Mouse (Mus musculus): ENCODE results near the gene Zmiz1. TPM values are rescaled to one million over a fixed set of nuclear protein-coding genes. Genes with fewer than 3 reads are reported as not detected.

Gene Zmiz1
- total RNA-seq, 2 experiments from 2014 or later = 89.1 to 116 TPM

GRCm38 (mm10) chr14:25489336-25490078 is 30.5 kb downstream of the Zmiz1 start:
- DNase-seq (ENCODE audit: low spot score in 2 of 2) = no peak

- DNase-seq (ENCODE audit: low spot score in 2 of 2) = no peak
Measured at GRCm38 (mm10) chr14:25491961-25492360, 33.0 kb downstream of the Zmiz1 start.

- no peak for DNase-seq (ENCODE audit: low spot score in 2 of 2)
Measured at GRCm38 (mm10) chr14:25492567-25493279, 33.7 kb downstream of the Zmiz1 start.

GRCm38 (mm10) chr14:25493301-25494241 is 34.6 kb downstream of the Zmiz1 start:
- no peak for DNase-seq (ENCODE audit: low spot score in 2 of 2)

- no peak for DNase-seq (ENCODE audit: low spot score in 2 of 2)
Measured at GRCm38 (mm10) chr14:25494778-25495177, 35.8 kb downstream of the Zmiz1 start.

GRCm38 (mm10) chr14:25496116-25496515 is 37.1 kb downstream of the Zmiz1 start:
- no peak for DNase-seq (ENCODE audit: low spot score in 2 of 2)

- no peak for DNase-seq (ENCODE audit: low spot score in 2 of 2)
Measured at GRCm38 (mm10) chr14:25496989-25497388, 38.0 kb downstream of the Zmiz1 start.

GRCm38 (mm10) chr14:25497596-25497995 is 38.6 kb downstream of the Zmiz1 start:
- no peak for DNase-seq (ENCODE audit: low spot score in 2 of 2)

GRCm38 (mm10) chr14:25498367-25498766 is 39.4 kb downstream of the Zmiz1 start:
- DNase-seq (ENCODE audit: low spot score in 2 of 2) = no peak

GRCm38 (mm10) chr14:25499526-25499925 is 40.5 kb downstream of the Zmiz1 start:
- no peak for DNase-seq (ENCODE audit: low spot score in 2 of 2)

GRCm38 (mm10) chr14:25500511-25501120 is 41.6 kb downstream of the Zmiz1 start:
- DNase-seq (ENCODE audit: low spot score in 2 of 2) = no peak

- DNase-seq (ENCODE audit: low spot score in 2 of 2) = no peak
Measured at GRCm38 (mm10) chr14:25501481-25501880, 42.5 kb downstream of the Zmiz1 start.

GRCm38 (mm10) chr14:25502355-25502754 is 43.4 kb downstream of the Zmiz1 start:
- no peak for DNase-seq (ENCODE audit: low spot score in 2 of 2)

- DNase-seq (ENCODE audit: low spot score in 2 of 2) = no peak
Measured at GRCm38 (mm10) chr14:25504241-25504640, 45.3 kb downstream of the Zmiz1 start.

GRCm38 (mm10) chr14:25505201-25505671 is 46.3 kb downstream of the Zmiz1 start:
- DNase-seq (ENCODE audit: low spot score in 2 of 2) = peak; percentile 55 to 68

GRCm38 (mm10) chr14:25508111-25508756 is 49.2 kb downstream of the Zmiz1 start:
- peak in 1 of 2 experiments; percentile 59 for DNase-seq (ENCODE audit: low spot score in 2 of 2)

- DNase-seq (ENCODE audit: low spot score in 2 of 2) = no peak
Measured at GRCm38 (mm10) chr14:25508757-25509139, 49.8 kb downstream of the Zmiz1 start.

GRCm38 (mm10) chr14:25509450-25510129 is 50.6 kb downstream of the Zmiz1 start:
- DNase-seq (ENCODE audit: low spot score in 2 of 2) = no peak

GRCm38 (mm10) chr14:25510362-25510761 is 51.4 kb downstream of the Zmiz1 start:
- DNase-seq (ENCODE audit: low spot score in 2 of 2) = no peak

GRCm38 (mm10) chr14:25510987-25511386 is 52.0 kb downstream of the Zmiz1 start:
- no peak for DNase-seq (ENCODE audit: low spot score in 2 of 2)
